Mouse (Mus musculus) layer of hippocampus, adult 11-12 months (tissue): ENCODE data around the gene Sell.
A peak's percentile ranks its signal among the peaks of the same experiment; 100 is the strongest.
"Not testable (repeated sequence)": the region's sequence is repeated elsewhere in the genome, so short reads cannot be mapped to it uniquely, and the experiment has no call there.

ENCODE experiments used
- DNase-seq: peaks from one replicate; pipeline ENCODE4 v3.0.0; 2022; ENCODE audit warnings: low spot score

Sell gene

DNA sequence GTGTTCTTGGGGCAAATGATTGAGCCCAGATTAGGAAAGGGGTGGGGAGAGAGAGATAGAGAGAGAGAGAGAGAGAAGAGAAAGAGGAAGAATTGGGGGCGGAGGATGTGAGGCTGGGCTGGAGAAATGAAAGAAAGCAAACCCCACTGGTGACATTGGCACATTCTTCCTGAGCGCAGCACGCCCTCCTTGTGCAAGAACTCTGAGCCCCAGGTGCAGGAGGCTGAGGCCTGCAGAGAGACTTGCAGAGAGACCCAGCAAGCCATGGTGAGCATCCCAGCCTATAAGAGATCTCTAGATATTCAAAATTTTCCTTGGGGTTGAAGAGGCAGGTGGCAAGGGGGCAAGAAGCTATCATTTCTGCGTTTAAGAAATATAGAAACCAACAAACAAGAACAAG lies at the start of gene Sell:
Sell (plus strand) TSS at position 58 of the 400 bp plus-strand sequence.
- DNase-seq, result no peak

DNA sequence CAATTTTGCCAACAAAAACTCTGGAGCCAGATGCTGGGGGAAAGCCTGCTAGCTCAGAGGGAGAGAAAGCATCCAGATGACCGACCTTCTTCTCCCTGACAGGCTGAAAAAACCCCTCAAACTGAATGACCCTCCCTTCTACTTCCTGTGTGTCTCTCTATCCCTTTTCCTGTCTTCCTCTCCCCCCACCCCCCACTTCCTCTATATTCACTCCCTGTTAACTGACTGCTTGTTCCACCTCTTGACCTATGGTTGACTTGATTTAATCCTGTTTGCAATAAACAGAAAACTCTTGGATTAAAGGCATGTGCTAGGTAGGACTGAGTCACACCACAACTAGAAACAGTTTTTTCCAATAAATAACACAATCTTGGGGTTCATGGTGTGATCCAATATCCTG lies 47.2 kb upstream of the Sell start:
- DNase-seq, result no peak

DNA sequence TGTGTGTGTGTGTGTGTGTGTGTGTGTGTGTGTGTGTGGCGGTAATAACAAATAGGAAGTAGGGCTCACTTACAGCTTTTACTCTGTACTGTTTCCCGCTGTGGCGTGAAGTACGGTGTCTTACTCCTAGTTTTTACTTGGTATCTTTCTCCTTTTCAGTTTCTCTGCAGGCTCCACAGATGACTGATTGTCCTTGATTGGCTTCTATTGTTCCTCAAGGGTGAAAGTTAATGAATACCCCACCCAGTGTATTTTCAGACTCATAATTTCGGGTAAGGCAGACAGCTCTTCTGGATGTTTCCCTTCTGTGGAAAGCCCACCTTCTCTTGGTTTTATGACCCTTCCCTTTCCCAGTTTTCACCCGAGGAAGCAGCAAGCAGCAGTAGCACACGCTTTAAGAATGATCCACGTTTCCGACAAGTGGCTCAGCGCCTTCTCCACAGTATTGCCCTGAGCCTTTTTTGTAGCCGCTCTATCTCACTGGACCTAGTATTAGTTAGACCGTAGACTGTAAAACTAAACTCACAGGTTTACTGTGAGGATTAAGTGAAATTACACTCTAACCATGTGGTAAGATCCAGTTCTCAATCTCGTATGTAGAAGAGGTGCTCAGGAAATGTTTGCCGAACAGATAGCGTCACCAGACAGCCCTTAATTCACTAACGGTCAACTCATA lies 43.4 kb upstream of the Sell start:
- DNase-seq, result no peak

DNA sequence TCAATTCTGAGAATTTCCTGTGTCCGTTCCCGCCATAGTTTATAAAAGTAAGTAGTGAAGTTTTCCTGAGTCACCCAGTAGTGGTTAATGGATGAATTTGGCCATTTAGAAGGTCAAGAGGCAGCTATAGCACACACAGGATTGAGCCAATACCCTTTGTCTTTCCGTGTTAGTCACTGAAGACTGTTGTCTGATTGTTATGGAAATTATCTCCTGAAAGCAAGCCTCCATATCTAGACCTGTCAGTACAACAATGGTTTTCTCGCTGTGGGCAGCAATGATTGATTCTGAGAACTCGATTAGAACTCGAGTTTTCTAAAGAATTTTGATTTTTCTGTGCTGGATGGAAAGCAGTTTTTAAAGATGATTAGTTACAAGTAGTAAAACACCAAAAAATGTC lies 42.0 kb upstream of the Sell start:
- no peak for DNase-seq

DNA sequence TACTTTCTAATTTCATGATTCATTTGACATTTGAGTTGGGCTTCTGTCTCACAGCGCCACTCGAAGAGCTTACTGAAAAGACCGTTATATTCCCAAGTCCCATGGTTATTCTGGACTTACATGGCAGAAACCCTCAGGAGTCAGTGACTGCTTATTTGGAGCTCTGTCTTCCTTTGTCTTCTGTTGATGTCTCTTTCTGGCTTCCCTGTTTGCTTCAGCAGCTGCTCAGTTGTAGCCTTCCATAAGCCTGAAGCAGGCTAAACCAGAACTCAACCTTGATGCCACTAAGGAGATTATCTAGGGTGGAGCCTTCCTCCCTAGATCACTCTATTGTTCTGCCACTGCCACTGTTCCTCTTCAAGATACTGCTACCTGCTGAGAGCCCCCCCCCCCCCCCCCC lies 41.0 kb upstream of the Sell start:
- DNase-seq, result not testable (repeated sequence)

DNA sequence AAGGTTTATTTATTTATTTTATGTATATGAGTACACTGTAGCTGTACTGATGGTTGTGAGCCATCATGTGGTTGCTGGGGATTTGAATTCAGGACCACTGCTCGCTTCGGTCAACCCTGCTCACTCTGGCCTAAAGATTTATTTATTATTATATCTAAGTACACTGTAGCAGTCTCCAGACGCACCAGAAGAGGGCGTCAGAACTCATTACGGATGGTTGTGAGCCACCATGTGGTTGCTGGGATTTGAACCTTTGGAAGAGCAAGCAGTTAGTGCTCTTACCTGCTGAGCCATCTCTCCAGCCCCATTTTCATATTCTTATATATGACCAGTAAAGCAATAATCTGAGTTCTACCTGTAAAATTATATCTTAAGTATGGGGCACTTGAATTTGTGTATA lies 39.7 kb upstream of the Sell start:
- not testable (repeated sequence) for DNase-seq

DNA sequence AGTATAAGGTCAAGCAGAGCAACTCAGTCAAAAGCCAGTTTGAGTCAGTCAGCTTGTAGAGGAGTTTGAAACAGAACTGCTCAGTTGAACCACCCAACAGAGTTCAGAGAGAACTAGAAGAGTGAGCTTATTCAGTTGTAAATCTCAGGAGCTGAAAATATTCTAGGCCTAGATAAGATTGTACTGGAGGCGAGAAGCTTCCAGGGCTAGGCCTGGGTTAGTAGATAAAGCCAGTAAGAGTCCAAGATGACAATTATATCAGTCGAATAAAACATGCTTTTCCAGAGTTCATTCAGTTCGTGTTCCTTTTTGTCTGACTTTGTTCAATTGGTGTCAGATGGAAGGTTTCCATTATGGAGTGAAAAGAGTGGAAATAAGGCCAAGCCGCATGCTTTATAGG lies 36.1 kb upstream of the Sell start:
- DNase-seq, result no peak

DNA sequence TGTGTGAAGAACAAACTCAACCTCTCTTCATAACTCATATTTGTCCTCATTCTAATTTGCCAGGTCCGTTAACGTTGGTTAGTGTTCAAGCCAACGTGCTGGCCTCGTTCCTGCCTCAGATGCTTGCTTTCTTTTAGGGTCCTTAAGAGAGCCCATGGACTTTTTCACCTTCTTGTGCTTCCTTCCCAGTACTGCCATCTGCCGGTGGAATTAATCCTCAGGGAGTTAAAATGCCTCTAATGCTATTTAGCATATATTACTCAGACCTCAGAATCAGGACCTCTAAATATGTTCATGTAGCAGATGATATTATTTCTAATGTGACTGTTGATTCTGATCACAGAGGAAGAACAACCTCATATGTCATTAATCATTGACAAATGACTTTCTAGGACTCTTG lies 34.4 kb upstream of the Sell start:
- no peak for DNase-seq

DNA sequence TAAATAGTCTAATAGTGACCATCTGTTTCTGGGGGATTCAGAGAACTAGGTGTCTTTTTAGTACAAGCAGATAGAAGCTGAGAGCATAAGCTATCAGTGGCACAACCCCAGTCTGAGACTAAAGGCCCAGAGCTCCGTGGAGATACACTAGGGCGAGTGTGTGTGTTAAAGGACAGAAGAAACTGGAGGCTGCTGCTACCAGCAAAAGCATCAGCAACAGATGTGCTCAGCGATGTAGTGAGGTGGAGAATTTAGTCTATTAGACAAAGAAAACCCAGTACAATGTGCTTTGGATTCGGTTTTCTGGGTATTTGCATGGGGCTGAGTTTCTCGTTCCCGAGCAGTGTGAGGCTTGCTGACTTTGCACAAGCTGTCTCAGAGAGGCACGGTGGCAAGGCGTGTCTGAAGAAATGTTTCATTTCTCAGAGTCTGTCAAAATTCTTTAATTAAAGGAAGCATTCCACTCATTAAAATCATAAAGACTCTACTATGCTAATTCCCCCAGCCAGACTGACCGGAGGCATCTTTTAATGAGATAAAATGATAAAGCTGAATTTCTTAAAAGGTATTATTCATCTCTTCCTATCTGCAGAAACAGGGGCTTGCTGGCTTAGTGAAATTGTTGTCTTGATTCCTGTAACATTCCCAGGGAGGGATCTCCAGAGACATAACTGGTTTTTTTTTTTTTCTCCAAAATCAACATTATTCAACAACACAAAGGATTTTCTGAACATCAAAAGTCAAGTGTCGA lies 21.2 kb upstream of the Sell start:
- no peak for DNase-seq

DNA sequence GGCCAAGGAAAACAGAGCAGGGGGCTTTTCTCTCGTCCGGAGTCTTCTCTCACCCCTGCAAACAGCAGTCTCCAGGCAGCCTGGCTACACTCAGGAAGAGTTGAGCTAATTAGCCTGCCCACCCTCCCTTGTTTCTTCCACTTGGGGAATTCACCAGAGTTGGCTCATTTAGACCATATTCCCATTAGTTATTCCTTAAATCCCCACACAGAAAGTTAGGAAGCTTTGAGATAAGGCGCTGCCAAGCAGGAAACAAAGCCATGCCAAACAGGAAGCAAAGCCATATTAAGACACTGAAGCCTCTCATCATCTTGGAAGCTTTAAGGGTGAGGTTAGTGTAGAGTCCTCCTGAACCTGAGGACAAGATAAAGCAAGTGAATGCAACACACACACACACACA lies 18.2 kb upstream of the Sell start:
- no peak for DNase-seq

DNA sequence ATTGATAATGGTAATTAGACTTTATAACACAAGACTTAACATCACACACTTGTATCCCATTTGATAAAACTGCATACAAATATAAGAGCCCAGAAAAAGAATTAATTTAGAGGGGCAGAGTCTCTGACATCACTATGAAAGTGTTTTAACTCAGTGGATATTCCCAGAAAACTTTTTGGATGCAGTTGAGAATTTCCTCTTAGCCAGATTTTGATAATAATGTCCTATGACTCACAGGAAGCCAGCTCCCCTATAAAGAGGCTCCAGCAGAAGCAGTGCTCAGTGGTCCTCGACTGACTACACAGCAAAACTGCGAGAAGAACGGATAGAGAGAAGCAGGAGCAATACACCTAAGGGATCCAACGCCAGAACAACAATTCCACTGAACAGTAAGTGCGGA lies 13.8 kb upstream of the Sell start, which contains the start of gene Sele:
Sele (plus strand) TSS at position 301 of the 400 bp plus-strand sequence.
- no peak for DNase-seq

DNA sequence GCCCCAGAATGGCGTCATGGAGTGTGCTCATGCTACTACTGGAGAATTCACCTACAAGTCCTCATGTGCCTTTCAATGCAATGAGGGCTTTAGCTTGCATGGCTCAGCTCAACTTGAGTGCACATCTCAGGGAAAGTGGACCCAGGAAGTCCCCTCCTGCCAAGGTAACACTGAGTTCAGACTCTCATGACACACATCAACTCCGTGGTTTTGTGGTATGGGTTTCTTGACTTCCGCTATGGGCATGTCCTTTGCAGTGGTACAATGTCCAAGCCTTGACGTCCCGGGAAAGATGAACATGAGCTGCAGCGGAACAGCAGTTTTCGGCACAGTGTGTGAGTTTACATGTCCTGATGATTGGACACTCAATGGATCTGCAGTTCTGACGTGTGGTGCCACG lies 8.2 kb upstream of the Sell start:
- no peak for DNase-seq

DNA sequence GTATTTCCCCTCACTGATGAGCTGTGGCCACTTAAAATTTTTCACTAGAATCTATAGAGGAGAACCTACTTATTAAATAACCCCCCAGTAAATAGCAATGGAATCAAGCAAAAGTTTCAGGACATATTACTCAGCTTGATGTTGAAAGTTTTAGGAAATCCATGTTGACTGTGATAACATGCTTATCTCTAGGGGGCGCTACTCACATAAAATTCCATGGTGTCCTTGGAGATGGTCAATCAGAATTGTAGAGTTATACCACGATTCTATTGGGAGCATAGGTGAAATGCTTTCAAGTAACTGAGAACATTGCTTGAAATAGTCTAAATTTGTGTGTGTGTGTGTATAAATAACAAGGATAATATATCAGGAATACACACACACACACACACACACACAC lies 7.0 kb upstream of the Sell start:
- DNase-seq, result no peak

DNA sequence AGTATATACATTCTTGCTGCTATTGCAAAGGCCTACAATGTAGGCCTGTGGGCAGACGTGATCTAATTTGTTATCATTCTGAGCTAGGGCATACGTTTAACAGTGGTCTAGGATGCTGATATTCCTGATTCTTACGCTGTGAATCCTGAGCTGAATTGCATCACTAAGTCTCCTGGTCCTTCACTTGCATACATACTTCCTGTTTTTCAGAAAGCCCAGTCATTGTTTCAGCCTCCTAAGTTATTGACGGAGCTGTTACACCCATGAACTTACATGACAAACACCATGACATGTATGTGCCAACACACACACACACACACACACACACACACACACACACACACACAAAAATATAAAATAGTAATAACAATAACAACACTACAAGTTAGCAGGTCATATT lies 1.7 kb upstream of the Sell start:
- no peak for DNase-seq

DNA sequence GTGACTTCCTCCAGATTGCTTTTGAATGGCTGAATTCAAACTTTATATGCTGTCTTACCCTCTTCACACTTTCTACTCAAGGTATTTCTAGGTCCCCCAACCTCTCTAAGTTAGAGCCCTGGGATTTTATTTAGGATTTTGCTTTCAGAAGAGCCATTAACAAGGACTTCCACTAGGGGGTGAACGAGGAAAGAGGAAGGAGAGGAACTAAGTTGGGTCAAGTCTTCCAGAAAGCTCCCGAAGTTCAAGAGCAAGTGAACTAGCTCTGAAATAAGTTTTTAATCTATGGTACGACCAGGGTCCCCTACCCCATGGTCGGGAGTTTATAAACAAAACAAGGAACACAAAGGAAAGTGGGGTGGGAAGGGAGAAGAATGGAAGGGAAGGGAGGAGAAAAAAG lies 504 bp upstream of the Sell start:
- DNase-seq, result peak; percentile 3

DNA sequence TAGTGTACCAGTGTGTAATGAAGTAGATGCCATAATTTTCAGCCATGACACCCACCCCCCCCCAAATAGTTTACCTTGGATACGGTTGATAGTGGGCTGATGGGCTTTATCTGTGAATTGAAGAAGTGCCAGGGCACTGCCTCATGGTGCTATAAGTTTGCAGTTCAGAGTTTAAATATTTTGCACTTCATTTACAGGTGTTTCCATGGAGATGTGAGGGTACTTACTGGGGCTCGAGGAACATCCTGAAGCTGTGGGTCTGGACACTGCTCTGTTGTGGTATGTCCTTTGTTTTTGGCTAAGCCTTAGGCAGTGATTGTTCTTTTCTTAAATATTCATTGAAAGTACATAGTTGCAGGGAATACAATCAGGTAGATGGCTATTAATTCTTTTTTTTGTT lies 1.1 kb downstream of the Sell start:
- no peak for DNase-seq

DNA sequence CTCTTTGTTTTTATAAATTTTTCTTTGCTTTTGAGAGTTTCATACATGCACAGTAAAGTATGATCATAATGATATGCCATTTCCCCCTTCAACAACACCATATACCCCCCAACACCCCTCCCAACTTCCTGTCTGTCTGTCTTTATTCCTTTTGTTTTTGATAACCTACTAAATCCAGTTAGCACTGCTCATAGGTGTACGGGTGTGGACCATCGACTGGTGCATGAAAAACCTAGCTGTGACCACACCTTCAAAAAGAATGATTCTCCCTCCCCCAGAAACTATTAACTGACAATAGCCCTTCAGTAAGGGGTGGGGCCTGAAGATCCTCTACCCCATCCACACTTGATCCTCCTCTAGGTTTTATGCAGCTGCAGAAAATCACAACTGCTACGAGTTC lies 2.0 kb downstream of the Sell start:
- no peak for DNase-seq

DNA sequence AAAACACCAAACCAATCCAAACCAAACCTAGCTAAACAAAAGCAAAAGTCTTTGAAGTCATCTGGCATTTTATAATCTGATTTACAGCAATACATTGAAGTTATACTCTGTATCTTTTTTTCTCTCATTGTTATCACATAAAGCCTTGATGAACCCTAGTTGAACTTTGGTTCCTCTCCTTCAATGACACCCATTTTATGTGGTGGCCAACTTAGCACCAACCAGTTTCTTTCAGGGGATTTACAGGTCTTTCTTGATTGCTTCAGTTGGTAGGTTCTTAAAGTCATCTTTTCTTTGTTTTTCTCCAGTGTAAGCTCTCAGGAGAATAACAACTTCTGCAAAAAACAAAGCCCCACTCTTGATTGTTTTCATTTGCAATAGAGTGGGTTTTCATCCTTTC lies 7.5 kb downstream of the Sell start:
- DNase-seq, result no peak

DNA sequence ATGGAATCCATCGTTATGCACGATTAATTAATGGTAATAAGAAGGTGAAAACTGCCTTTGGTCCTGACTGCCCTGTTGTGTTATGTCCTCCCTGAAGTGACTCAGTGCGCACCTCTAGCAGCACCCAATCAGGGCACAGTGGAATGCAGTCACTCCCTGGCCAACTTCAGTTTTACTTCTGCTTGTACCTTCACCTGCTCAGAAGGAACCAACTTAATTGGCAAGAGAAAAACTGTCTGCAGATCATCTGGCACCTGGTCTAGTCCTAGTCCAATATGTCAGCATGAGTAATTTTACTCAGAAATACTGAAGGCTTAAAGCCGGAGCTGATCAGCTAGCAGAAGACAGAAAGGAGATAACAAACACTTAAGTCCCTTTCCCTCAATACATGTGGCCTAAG lies 8.7 kb downstream of the Sell start:
- DNase-seq, result no peak

DNA sequence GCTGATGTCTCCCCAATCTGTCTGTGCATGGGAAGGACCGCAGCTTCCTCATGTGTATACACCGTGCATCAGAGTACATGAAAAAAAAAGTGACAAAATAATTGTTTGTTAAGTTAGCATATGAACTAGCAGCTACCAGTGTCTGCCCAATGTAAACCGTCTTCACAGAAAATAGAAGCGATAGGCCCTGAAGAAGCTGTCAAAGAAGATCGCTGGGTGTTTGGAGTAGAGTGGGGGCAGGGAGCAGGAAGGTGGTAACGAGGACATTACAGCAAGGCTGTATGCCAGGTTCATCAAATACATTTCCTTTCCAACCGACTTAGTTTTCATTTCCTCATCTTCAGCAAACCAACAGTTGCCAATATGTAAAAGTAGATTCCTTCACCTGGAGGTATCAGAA lies 9.3 kb downstream of the Sell start:
- no peak for DNase-seq

DNA sequence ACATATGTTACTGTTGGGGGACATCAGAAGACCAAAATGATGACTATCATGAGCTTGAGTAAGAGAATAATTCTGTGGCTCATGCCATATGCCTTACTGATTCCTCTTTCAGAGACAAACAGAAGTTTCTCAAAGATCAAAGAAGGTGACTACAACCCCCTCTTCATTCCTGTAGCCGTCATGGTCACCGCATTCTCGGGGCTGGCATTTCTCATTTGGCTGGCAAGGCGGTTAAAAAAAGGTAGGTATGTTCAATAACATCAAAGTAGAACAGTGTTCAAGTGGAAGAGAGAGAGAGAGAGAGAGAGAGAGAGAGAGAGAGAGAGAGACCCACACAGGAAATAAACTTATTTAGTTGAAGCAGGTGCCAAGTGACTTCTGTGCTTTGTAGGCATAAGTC lies 10.2 kb downstream of the Sell start:
- DNase-seq, result no peak

DNA sequence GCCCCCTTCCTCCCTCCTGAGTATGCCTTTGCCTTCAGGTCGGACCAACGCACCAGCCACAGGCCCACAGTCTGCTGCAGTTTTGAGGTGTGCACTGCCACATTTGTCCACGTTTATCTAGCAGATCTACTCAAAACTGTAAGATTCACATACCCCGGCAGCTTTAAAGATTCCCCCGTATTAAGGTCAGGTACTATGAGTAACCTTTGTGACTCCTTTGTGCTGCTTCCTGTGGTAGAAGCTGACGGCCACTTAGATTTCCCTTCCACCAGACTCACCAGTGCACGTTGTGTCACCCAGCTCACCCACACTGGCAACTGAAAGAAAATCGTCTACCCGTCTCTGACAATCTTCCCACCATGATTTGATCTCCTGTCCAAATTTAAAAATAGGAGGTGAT lies 11.3 kb downstream of the Sell start:
- no peak for DNase-seq

DNA sequence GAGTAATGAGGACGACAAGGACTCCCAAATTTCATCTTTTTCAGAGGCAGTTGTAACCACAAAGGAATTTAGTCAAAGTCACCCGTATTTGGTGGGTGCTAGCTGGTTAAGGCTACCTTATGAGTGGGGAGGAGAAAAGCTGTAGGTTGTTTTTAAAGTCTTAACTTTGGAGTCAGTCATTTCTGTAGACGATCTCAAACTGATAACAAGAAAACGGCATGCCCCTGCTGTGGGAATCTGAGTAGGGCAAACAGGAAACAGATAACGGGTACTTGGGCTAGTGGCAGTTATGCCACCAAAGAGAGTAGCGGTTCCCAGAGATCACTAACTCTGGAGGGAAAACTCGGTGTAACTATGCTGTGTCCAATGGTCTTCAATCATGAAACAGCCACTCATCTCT lies 12.0 kb downstream of the Sell start:
- no peak for DNase-seq

DNA sequence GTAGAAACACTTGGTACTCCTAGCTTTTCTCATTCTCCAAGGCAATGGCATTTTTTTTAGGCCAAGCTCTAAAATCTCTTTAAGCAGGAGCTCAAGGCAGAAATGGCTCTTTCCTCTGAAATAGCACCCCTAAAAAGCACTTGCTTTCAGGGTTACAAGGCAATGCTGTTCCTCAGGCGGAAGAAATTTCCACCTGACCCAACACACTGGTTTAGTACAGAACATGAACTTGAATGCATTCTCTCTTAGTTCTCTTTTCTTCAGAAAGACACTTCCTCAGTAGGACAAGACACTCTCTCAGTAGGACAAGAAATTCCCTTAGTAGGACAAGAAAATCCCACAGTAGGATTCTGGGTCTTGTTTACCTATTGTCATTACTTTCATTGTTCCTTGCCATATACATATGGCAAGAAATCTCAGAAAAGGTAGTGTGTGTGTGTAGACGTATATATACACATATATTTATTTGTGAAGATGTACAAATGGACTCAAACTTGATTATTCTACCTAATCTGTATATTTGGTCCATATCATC lies 12.9 kb downstream of the Sell start:
- DNase-seq, result no peak
